Mouse (Mus musculus): Measurements from ENCODE around the gene Galt.
A peak's percentile ranks its signal among the peaks of the same experiment; 100 is the strongest.
"Not testable (repeated sequence)": the region's sequence is repeated elsewhere in the genome, so short reads cannot be mapped to it uniquely, and the experiment has no call there.

Galt gene

GRCm38 (mm10) chr4:41740380-41741157, 14.5 kb upstream of the Galt start:
- no peak for DNase-seq (ENCODE audit: low spot score)

- DNase-seq (ENCODE audit: low spot score), result peak; percentile 98
Measured at GRCm38 (mm10) chr4:41741158-41741560, 13.9 kb upstream of the Galt start.

- no peak for DNase-seq (ENCODE audit: low spot score)
Measured at GRCm38 (mm10) chr4:41744131-41744530, 10.9 kb upstream of the Galt start.

- no peak for DNase-seq (ENCODE audit: low spot score)
Measured at GRCm38 (mm10) chr4:41745021-41745420, 10.0 kb upstream of the Galt start.

GRCm38 (mm10) chr4:41755338-41756305, 594 bp downstream of the Galt start, which contains the start of gene Sigmar1:
Gene Sigmar1 (minus strand): TSS chr4:41756157.
- peak; percentile 89 for DNase-seq (ENCODE audit: low spot score)

- no peak for DNase-seq (ENCODE audit: low spot score)
Measured at GRCm38 (mm10) chr4:41756440-41756839, 1.4 kb downstream of the Galt start.

- no peak for DNase-seq (ENCODE audit: low spot score)
Measured at GRCm38 (mm10) chr4:41757321-41757720, 2.3 kb downstream of the Galt start.

- DNase-seq (ENCODE audit: low spot score), result no peak
Measured at GRCm38 (mm10) chr4:41758021-41758420, 3.0 kb downstream of the Galt start.

GRCm38 (mm10) chr4:41758701-41759100, 3.7 kb downstream of the Galt start:
- no peak for DNase-seq (ENCODE audit: low spot score)

- no peak for DNase-seq (ENCODE audit: low spot score)
Measured at GRCm38 (mm10) chr4:41759206-41759605, 4.2 kb downstream of the Galt start.

GRCm38 (mm10) chr4:41759656-41760287, 4.7 kb downstream of the Galt start:
- no peak for DNase-seq (ENCODE audit: low spot score)

- peak; percentile 88 for DNase-seq (ENCODE audit: low spot score)
Measured at GRCm38 (mm10) chr4:41760288-41760721, 5.3 kb downstream of the Galt start.

GRCm38 (mm10) chr4:41760911-41761310, 5.9 kb downstream of the Galt start:
- DNase-seq (ENCODE audit: low spot score), result no peak

GRCm38 (mm10) chr4:41761680-41762079, 6.7 kb downstream of the Galt start:
- no peak for DNase-seq (ENCODE audit: low spot score)

- DNase-seq (ENCODE audit: low spot score), result no peak
Measured at GRCm38 (mm10) chr4:41762099-41762687, 7.2 kb downstream of the Galt start.

GRCm38 (mm10) chr4:41762688-41763114, 7.7 kb downstream of the Galt start:
- DNase-seq (ENCODE audit: low spot score), result not testable (repeated sequence)

GRCm38 (mm10) chr4:41763176-41763575, 8.1 kb downstream of the Galt start:
- DNase-seq (ENCODE audit: low spot score), result not testable (repeated sequence)

- DNase-seq (ENCODE audit: low spot score), result not testable (repeated sequence)
Measured at GRCm38 (mm10) chr4:41767301-41767700, 12.3 kb downstream of the Galt start.

- DNase-seq (ENCODE audit: low spot score), result not testable (repeated sequence)
Measured at GRCm38 (mm10) chr4:41772946-41773345, 17.9 kb downstream of the Galt start.

GRCm38 (mm10) chr4:41773502-41773901, 18.5 kb downstream of the Galt start:
- DNase-seq (ENCODE audit: low spot score), result not testable (repeated sequence)

- DNase-seq (ENCODE audit: low spot score), result peak; percentile 76
Measured at GRCm38 (mm10) chr4:41774002-41774401, 19.0 kb downstream of the Galt start, which contains the start of gene Ccl27a. Gene Ccl27a (minus strand): TSS chr4:41774247.

GRCm38 (mm10) chr4:41774506-41774905, 19.5 kb downstream of the Galt start:
- not testable (repeated sequence) for DNase-seq (ENCODE audit: low spot score)

Data from retina, embryonic 14.5 days (tissue).